Mouse (Mus musculus) liver, embryonic 12.5 days (tissue): Measurements from ENCODE around the gene Ndufaf7. TPM values are rescaled to one million over a fixed set of nuclear protein-coding genes. Genes with fewer than 3 reads are reported as not detected.
A peak's percentile ranks its signal among the peaks of the same experiment; 100 is the strongest.

Source experiments
- ATAC-seq: fragments of 200-750 bp; cut with Nextera tagmentation; 2 replicates; pipeline ENCODE4 v1.8.0; 2017; ENCODE audit warnings: moderate number of reproducible peaks, mild to moderate bottlenecking, moderate library complexity
- H3K27ac ChIP-seq: fragments of 300-500 bp; sonication (generic); 2 replicates; pipeline ENCODE4 v1.5.1; 2016; ENCODE audit warnings: mild to moderate bottlenecking
- H3K27me3 ChIP-seq: fragments of 300-500 bp; sonication (generic); replicated peaks from 2 replicates; pipeline ENCODE4 v1.6.1; 2016; ENCODE audit warnings: mild to moderate bottlenecking, moderate library complexity
- H3K36me3 ChIP-seq: fragments of 300-500 bp; sonication (generic); 2 replicates; pipeline ENCODE4 v1.6.1; 2016; ENCODE audit warnings: mild to moderate bottlenecking, moderate library complexity
- H3K4me1 ChIP-seq: fragments of 300-500 bp; sonication (generic); 2 replicates; pipeline ENCODE4 v1.6.1; 2016
- H3K4me2 ChIP-seq: fragments of 300-500 bp; sonication (generic); 2 replicates; pipeline ENCODE4 v1.6.1; 2016; ENCODE audit warnings: mild to moderate bottlenecking, moderate library complexity
- H3K4me3 ChIP-seq: fragments of 300-500 bp; sonication (generic); 2 replicates; pipeline ENCODE4 v1.5.1; 2016; ENCODE audit warnings: mild to moderate bottlenecking, moderate library complexity
- H3K9ac ChIP-seq: fragments of 300-500 bp; sonication (generic); 2 replicates; pipeline ENCODE4 v1.6.1; 2016; ENCODE audit warnings: mild to moderate bottlenecking, moderate library complexity
- H3K9me3 ChIP-seq: fragments of 300-500 bp; sonication (generic); replicated peaks from 2 replicates; pipeline ENCODE4 v1.6.1; 2016; ENCODE audit warnings: mild to moderate bottlenecking, moderate library complexity
- WGBS: fragments of 180-500 bp; shearing (Covaris S2); methylation state at CpG from one replicate; pipeline ENCODE4 v1.1.7; 2016; ENCODE audit not compliant: insufficient replicate concordance; 5-methylcytosine and 5-hydroxymethylcytosine counted together
- polyA plus RNA-seq: library from polyadenylated mRNA; unstranded; fragments of >200 nt; fragmentation: Nextera tagmentation; extraction: Ambion mirVana; gene quantifications from 2 replicates; pipeline ENCODE4 v1.2.1, GENCODE M21; 2016

The Ndufaf7 gene
- polyA plus RNA-seq, 1 experiment from 2014 or later: 41.8 TPM

GRCm38 (mm10) chr17:78916369-78916813, 20.5 kb upstream of the Ndufaf7 start, which contains the start of gene Cebpzos:
Gene Cebpzos, plus strand, starts transcription at chr17:78916500.
- Histone ChIP-seq H3K4me1 (peaks cover 28% of the 10 kb centered on the region), H3K27ac (peak within 1 kb of the TSS; percentile 87), H3K27me3 (no peaks in the 10 kb centered on the region), H3K36me3 (peaks cover 30% of the 10 kb centered on the region), H3K9ac (peak within 1 kb of the TSS; percentile 80), H3K9me3 (no peaks in the 10 kb centered on the region), H3K4me2 (peak within 1 kb of the TSS; percentile 85), H3K4me3 (peak within 1 kb of the TSS; percentile 78)
- WGBS: under 1% methylated on average over 37 of the region's 37 CpGs
- peak; percentile 95 for ATAC-seq

- peaks cover 28% of the 10 kb centered on the region for H3K4me1 ChIP-seq
- peak overlapping the region; percentile 85 for H3K4me2 ChIP-seq
- peak overlapping the region; percentile 78 for H3K4me3 ChIP-seq
- no peak for ATAC-seq
- peak overlapping the region; percentile 80 for H3K9ac ChIP-seq
- H3K27me3 ChIP-seq: no peaks in the 10 kb centered on the region
- H3K9me3 ChIP-seq: no peaks in the 10 kb centered on the region
- H3K36me3 ChIP-seq: peaks cover 36% of the 10 kb centered on the region
- 5% methylated on average over 11 of the region's 11 CpGs for WGBS
- peak overlapping the region; percentile 87 for H3K27ac ChIP-seq
These were observed 20.0 kb upstream of the Ndufaf7 start for GRCm38 (mm10) chr17:78916899-78917298.

- Histone ChIP-seq H3K4me2 (peak overlapping the region; percentile 85), H3K9me3 (no peaks in the 10 kb centered on the region), H3K9ac (peak overlapping the region; percentile 80; the same call in 1 of the 2 replicates), H3K36me3 (peaks cover 42% of the 10 kb centered on the region), H3K27ac (0 out of 2 replicates have a peak overlapping the region, but pooled peaks have one; percentile 10), H3K4me3 (peak overlapping the region; percentile 78), H3K4me1 (peaks cover 24% of the 10 kb centered on the region), H3K27me3 (no peaks in the 10 kb centered on the region)
- 50% methylated on average over 6 of the region's 6 CpGs for WGBS
- no peak for ATAC-seq
These were observed 19.2 kb upstream of the Ndufaf7 start for GRCm38 (mm10) chr17:78917696-78918095.

- Histone ChIP-seq H3K9me3 (no peaks in the 10 kb centered on the region), H3K9ac (peak overlapping the region; percentile 81), H3K4me2 (peak overlapping the region; percentile 87), H3K36me3 (peaks cover 57% of the 10 kb centered on the region), H3K4me1 (peaks cover 46% of the 10 kb centered on the region), H3K27ac (no peak overlapping the region), H3K27me3 (no peaks in the 10 kb centered on the region), H3K4me3 (peak overlapping the region; percentile 90)
- WGBS: 38% methylated on average over 2 of the region's 2 CpGs
- ATAC-seq: no peak
These were observed 1.1 kb upstream of the Ndufaf7 start for GRCm38 (mm10) chr17:78935857-78936256.

- Histone ChIP-seq H3K4me2 (peak overlapping the region; percentile 87), H3K27ac (peak overlapping the region; percentile 61), H3K4me3 (peak overlapping the region; percentile 90), H3K27me3 (no peaks in the 10 kb centered on the region), H3K9ac (peak overlapping the region; percentile 81), H3K9me3 (no peaks in the 10 kb centered on the region), H3K36me3 (peaks cover 51% of the 10 kb centered on the region), H3K4me1 (peaks cover 46% of the 10 kb centered on the region)
- WGBS: 6% methylated on average over 26 of the region's 26 CpGs
- ATAC-seq: peak; percentile 30
These were observed 405 bp downstream of the Ndufaf7 start for GRCm38 (mm10) chr17:78937229-78937853.

GRCm38 (mm10) chr17:78938927-78939326, 2.0 kb downstream of the Ndufaf7 start:
- H3K4me1 ChIP-seq: peaks cover 32% of the 10 kb centered on the region
- 74% methylated on average over 4 of the region's 4 CpGs for WGBS
- no peaks in the 10 kb centered on the region for H3K9me3 ChIP-seq
- H3K9ac ChIP-seq: no peak overlapping the region
- no peak overlapping the region for H3K4me2 ChIP-seq
- no peak overlapping the region for H3K27ac ChIP-seq
- H3K4me3 ChIP-seq: no peak overlapping the region
- ATAC-seq: no peak
- H3K36me3 ChIP-seq: peaks cover 50% of the 10 kb centered on the region
- H3K27me3 ChIP-seq: no peaks in the 10 kb centered on the region

- Histone ChIP-seq H3K27me3 (no peaks in the 10 kb centered on the region), H3K36me3 (peaks cover 56% of the 10 kb centered on the region), H3K4me2 (no peak overlapping the region), H3K9ac (no peak overlapping the region), H3K4me3 (no peak overlapping the region), H3K9me3 (no peaks in the 10 kb centered on the region), H3K4me1 (peaks cover 6% of the 10 kb centered on the region), H3K27ac (no peak overlapping the region)
- no peak for ATAC-seq
- WGBS: 74% methylated on average over 11 of the region's 11 CpGs
These were observed 5.6 kb downstream of the Ndufaf7 start for GRCm38 (mm10) chr17:78942579-78942978.

- Histone ChIP-seq H3K9me3 (no peaks in the 10 kb centered on the region), H3K4me1 (0 out of 2 replicates have a peak, but pooled peaks cover 3% of the 10 kb centered on the region), H3K27ac (no peak overlapping the region), H3K4me2 (no peak overlapping the region), H3K9ac (no peak overlapping the region), H3K4me3 (no peak overlapping the region), H3K27me3 (no peaks in the 10 kb centered on the region), H3K36me3 (peaks cover 87% of the 10 kb centered on the region)
- no peak for ATAC-seq
- 83% methylated on average over 5 of the region's 5 CpGs for WGBS
These were observed 14.3 kb downstream of the Ndufaf7 start for GRCm38 (mm10) chr17:78951225-78951624.

GRCm38 (mm10) chr17:78952070-78952469, 15.1 kb downstream of the Ndufaf7 start:
- no peaks in the 10 kb centered on the region for H3K9me3 ChIP-seq
- 78% methylated on average over 5 of the region's 5 CpGs for WGBS
- H3K9ac ChIP-seq: no peak overlapping the region
- no peak overlapping the region for H3K4me2 ChIP-seq
- no peaks in the 10 kb centered on the region for H3K27me3 ChIP-seq
- no peak overlapping the region for H3K27ac ChIP-seq
- ATAC-seq: no peak
- peaks cover 84% of the 10 kb centered on the region for H3K36me3 ChIP-seq
- H3K4me3 ChIP-seq: no peak overlapping the region
- H3K4me1 ChIP-seq: 0 out of 2 replicates have a peak, but pooled peaks cover 3% of the 10 kb centered on the region

- peaks cover 83% of the 10 kb centered on the region for H3K36me3 ChIP-seq
- WGBS: 75% methylated on average over 8 of the region's 8 CpGs
- H3K4me2 ChIP-seq: no peak overlapping the region
- H3K27me3 ChIP-seq: no peaks in the 10 kb centered on the region
- no peak overlapping the region for H3K27ac ChIP-seq
- H3K9ac ChIP-seq: no peak overlapping the region
- no peak overlapping the region for H3K4me3 ChIP-seq
- H3K4me1 ChIP-seq: 0 out of 2 replicates have a peak, but pooled peaks cover 3% of the 10 kb centered on the region
- no peaks in the 10 kb centered on the region for H3K9me3 ChIP-seq
- no peak for ATAC-seq
These were observed 16.3 kb downstream of the Ndufaf7 start for GRCm38 (mm10) chr17:78953240-78953639.

- H3K36me3 ChIP-seq: peaks cover 71% of the 10 kb centered on the region
- WGBS: 74% methylated on average over 6 of the region's 6 CpGs
These were observed 22.5 kb downstream of the Ndufaf7 start for GRCm38 (mm10) chr17:78959473-78959872.

GRCm38 (mm10) chr17:78964387-78964786, 27.5 kb downstream of the Ndufaf7 start:
- no peak for ATAC-seq
- H3K9ac ChIP-seq: no peak overlapping the region
- no peaks in the 10 kb centered on the region for H3K4me1 ChIP-seq
- WGBS: 73% methylated on average over 1 of the region's 1 CpGs
- no peak overlapping the region for H3K4me3 ChIP-seq
- H3K27me3 ChIP-seq: no peaks in the 10 kb centered on the region
- peaks cover 48% of the 10 kb centered on the region for H3K36me3 ChIP-seq
- no peak overlapping the region for H3K27ac ChIP-seq
- no peak overlapping the region for H3K4me2 ChIP-seq
- H3K9me3 ChIP-seq: no peaks in the 10 kb centered on the region

More at GRCm38 (mm10) chr17:78959473-78959872, 22.5 kb downstream of the Ndufaf7 start:
- H3K4me1 ChIP-seq: no peaks in the 10 kb centered on the region
- H3K4me3 ChIP-seq: no peak overlapping the region
- no peaks in the 10 kb centered on the region for H3K9me3 ChIP-seq
- H3K9ac ChIP-seq: no peak overlapping the region
- H3K4me2 ChIP-seq: no peak overlapping the region
- no peak overlapping the region for H3K27ac ChIP-seq
- no peak for ATAC-seq
- H3K27me3 ChIP-seq: no peaks in the 10 kb centered on the region
